Mouse (Mus musculus) cerebellum, adult 2 months (tissue): ENCODE results near the gene Gcgr. TPM values are rescaled to one million over a fixed set of nuclear protein-coding genes. Genes with fewer than 3 reads are reported as not detected.

ENCODE experiments used
- DNase-seq, 2 experiments: peaks; one replicate each; pipeline ENCODE4 v3.0.0; 2021
- H3K27ac ChIP-seq: fragments of 200-500 bp; 2 replicates; pipeline ENCODE4 v1.5.1; 2012; ENCODE audit warnings: low read length, control low read depth, inconsistent platforms; ENCODE audit not compliant: insufficient read depth
- H3K27me3 ChIP-seq: fragments of 200-500 bp; 2 replicates; pipeline ENCODE4 v1.6.1; 2012; ENCODE audit warnings: inconsistent platforms, mild to moderate bottlenecking, low read length, moderate library complexity; ENCODE audit not compliant: control insufficient read depth, insufficient read depth
- H3K4me1 ChIP-seq: fragments of 200-500 bp; 2 replicates; pipeline ENCODE4 v1.6.1; 2011; ENCODE audit warnings: low read length; ENCODE audit not compliant: control insufficient read depth, insufficient read depth
- H3K4me3 ChIP-seq: fragments of 200-500 bp; replicated peaks from 2 replicates; pipeline ENCODE3; 2011; ENCODE audit warnings: mild to moderate bottlenecking, low read depth, low read length, control low read depth; ENCODE audit not compliant: insufficient read depth
- CTCF ChIP-seq: fragments of 200-500 bp; IDR thresholded peaks from 2 replicates; pipeline ENCODE4 v1.5.1; 2011; ENCODE audit warnings: low read depth, mild to moderate bottlenecking, control low read depth, low read length, moderate library complexity, borderline replicate concordance; ENCODE audit not compliant: insufficient read depth
- POLR2A ChIP-seq: fragments of 200-500 bp; IDR thresholded peaks from 2 replicates; pipeline ENCODE4 v1.6.1; 2011; ENCODE audit warnings: low read length, control low read depth, borderline replicate concordance; ENCODE audit not compliant: insufficient read depth
- WGBS: fragments of 180-500 bp; shearing (Covaris S2); methylation state at CpG from one replicate; pipeline ENCODE4 v1.1.7; 2018; 5-methylcytosine and 5-hydroxymethylcytosine counted together
- polyA plus RNA-seq: library from polyadenylated mRNA; depleted of rRNA; stranded (reverse); fragments of >200 nt; gene quantifications from 2 replicates; pipeline ENCODE4 v1.2.3, GENCODE M21; 2012; rRNA removed

The Gcgr gene
- 1.8 and 2.1 TPM in 2 replicates for polyA plus RNA-seq

GRCm38 (mm10) chr11:120530085-120530964 is at the start of gene Gcgr:
Gcgr (plus strand) TSS chr11:120530699.
- Histone ChIP-seq H3K4me3 (no peak within 1 kb of the TSS), H3K27me3 (peaks cover 4% of the 10 kb centered on the region; the same call in 1 of the 2 replicates), H3K27ac (no peak within 1 kb of the TSS), H3K4me1 (peaks cover 6% of the 10 kb centered on the region)
- no peak for TF ChIP-seq CTCF
- no peak for TF ChIP-seq POLR2A
- 12% methylated on average over 59 of the region's 62 CpGs for WGBS
- DNase-seq: no peak

- TF ChIP-seq POLR2A (no peak), CTCF (no peak)
- no peak overlapping the region for H3K4me3 ChIP-seq
- DNase-seq: no peak
- no peaks in the 10 kb centered on the region for H3K27me3 ChIP-seq
- 65% methylated on average over 7 of the region's 7 CpGs for WGBS
- H3K4me1 ChIP-seq: no peaks in the 10 kb centered on the region
- H3K27ac ChIP-seq: no peak overlapping the region
Measured at GRCm38 (mm10) chr11:120483448-120483934, 47.0 kb upstream of the Gcgr start.

GRCm38 (mm10) chr11:120484265-120484981 is 46.1 kb upstream of the Gcgr start, which contains the start of gene Mrpl12:
Mrpl12 (plus strand) TSS chr11:120484613.
- Histone ChIP-seq H3K27ac (peak within 1 kb of the TSS; percentile 35), H3K4me1 (peaks cover 1% of the 10 kb centered on the region; the same call in 1 of the 2 replicates), H3K27me3 (no peaks in the 10 kb centered on the region), H3K4me3 (peak within 1 kb of the TSS; percentile 78)
- under 1% methylated on average over 60 of the region's 60 CpGs for WGBS
- peak; percentile 91 to 93 for DNase-seq
- TF ChIP-seq CTCF (no peak), POLR2A (peak; percentile 87)

- TF ChIP-seq POLR2A (no peak), CTCF (no peak)
- Histone ChIP-seq H3K4me1 (peaks cover 3% of the 10 kb centered on the region; the same call in 1 of the 2 replicates), H3K4me3 (peak overlapping the region; percentile 78), H3K27ac (peak overlapping the region; percentile 17; the same call in 1 of the 2 replicates), H3K27me3 (no peaks in the 10 kb centered on the region)
- 4% methylated on average over 10 of the region's 10 CpGs for WGBS
- no peak for DNase-seq
Measured at GRCm38 (mm10) chr11:120485251-120485650, 45.2 kb upstream of the Gcgr start.

GRCm38 (mm10) chr11:120488516-120488915 is 42.0 kb upstream of the Gcgr start:
- no peak for DNase-seq
- 69% methylated on average over 4 of the region's 4 CpGs for WGBS
- TF ChIP-seq CTCF (no peak), POLR2A (no peak)
- no peak overlapping the region for H3K27ac ChIP-seq
- H3K4me3 ChIP-seq: no peak overlapping the region
- H3K4me1 ChIP-seq: peaks cover 13% of the 10 kb centered on the region
- no peaks in the 10 kb centered on the region for H3K27me3 ChIP-seq

- 58% methylated on average over 4 of the region's 4 CpGs for WGBS
- Histone ChIP-seq H3K27ac (no peak overlapping the region), H3K27me3 (no peaks in the 10 kb centered on the region), H3K4me1 (peaks cover 13% of the 10 kb centered on the region), H3K4me3 (no peak overlapping the region)
- DNase-seq: peak; percentile 73 to 82
- TF ChIP-seq POLR2A (no peak), CTCF (peak; percentile 94)
Measured at GRCm38 (mm10) chr11:120489054-120489761, 41.3 kb upstream of the Gcgr start.
